Mouse (Mus musculus) ES-Bruce4 (cell line): ENCODE measurements around the gene Mtus2.

Source experiments
- CTCF ChIP-seq: IDR thresholded peaks from one replicate; pipeline ENCODE4 v1.8.1; 2011; ENCODE audit warnings: low read depth, low read length
- POLR2A ChIP-seq: IDR thresholded peaks from one replicate; pipeline ENCODE4 v1.8.1; 2011; ENCODE audit warnings: low read length; ENCODE audit not compliant: insufficient read depth

GRCm38 (mm10) chr5:148344374-148344773, 387.3 kb downstream of the Mtus2 start:
- TF ChIP-seq CTCF = no peak
- TF ChIP-seq POLR2A = no peak
